Mouse (Mus musculus): ENCODE data around the gene Tmem229b. TPM values are rescaled to one million over a fixed set of nuclear protein-coding genes. Genes with fewer than 3 reads are reported as not detected.

Gene Tmem229b
- polyA plus RNA-seq, 1 experiment from 2014 or later, result 5.7 TPM

GRCm38 (mm10) chr12:79002406-79002805 lies 5.0 kb downstream of the Tmem229b start:
- H3K27me3 ChIP-seq (ENCODE audit: control insufficient read depth, insufficient read depth, low read length), result no peaks in the 10 kb centered on the region
- H3K9me3 ChIP-seq (ENCODE audit: control insufficient read depth, low read depth, low read length), result no peaks in the 10 kb centered on the region
- no peak for ATAC-seq (ENCODE audit: insufficient number of reproducible peaks, insufficient read depth, low FRiP score, low read depth)
- H3K4me2 ChIP-seq (replicated peaks; ENCODE audit: low read depth, low read length), result no peak overlapping the region
- H3K4me1 ChIP-seq (ENCODE audit: control insufficient read depth, insufficient read depth, low read length), result no peaks in the 10 kb centered on the region
- no peak overlapping the region for H3K9ac ChIP-seq (replicated peaks; ENCODE audit: low read depth, low read length)
- no peaks in the 10 kb centered on the region for H3K36me3 ChIP-seq (ENCODE audit: control insufficient read depth, insufficient read depth, low read length)
- H3K27ac ChIP-seq (ENCODE audit: low read length), result no peak overlapping the region
- no peak overlapping the region for H3K4me3 ChIP-seq (ENCODE audit: low read depth, low read length)
- 83% methylated on average over 5 of the region's 5 CpGs for WGBS

GRCm38 (mm10) chr12:78996711-78997110 lies 10.7 kb downstream of the Tmem229b start:
- no peak overlapping the region for H3K4me2 ChIP-seq (replicated peaks; ENCODE audit: low read depth, low read length)
- ATAC-seq (ENCODE audit: insufficient number of reproducible peaks, insufficient read depth, low FRiP score, low read depth), result no peak
- 36% methylated on average over 6 of the region's 7 CpGs for WGBS

GRCm38 (mm10) chr12:78996271-78996670 lies 11.2 kb downstream of the Tmem229b start:
- WGBS, result 83% methylated on average over 4 of the region's 4 CpGs
- ATAC-seq (ENCODE audit: insufficient number of reproducible peaks, insufficient read depth, low FRiP score, low read depth), result no peak
- Histone ChIP-seq H3K27ac (ENCODE audit: low read length) (no peak overlapping the region), H3K4me3 (ENCODE audit: low read depth, low read length) (no peak overlapping the region), H3K9ac (replicated peaks; ENCODE audit: low read depth, low read length) (no peak overlapping the region), H3K4me1 (ENCODE audit: control insufficient read depth, insufficient read depth, low read length) (no peaks in the 10 kb centered on the region), H3K36me3 (ENCODE audit: control insufficient read depth, insufficient read depth, low read length) (no peaks in the 10 kb centered on the region), H3K9me3 (ENCODE audit: control insufficient read depth, low read depth, low read length) (no peaks in the 10 kb centered on the region), H3K4me2 (replicated peaks; ENCODE audit: low read depth, low read length) (no peak overlapping the region), H3K27me3 (ENCODE audit: control insufficient read depth, insufficient read depth, low read length) (no peaks in the 10 kb centered on the region)

More at GRCm38 (mm10) chr12:78996711-78997110, 10.7 kb downstream of the Tmem229b start:
- Histone ChIP-seq H3K9me3 (ENCODE audit: control insufficient read depth, low read depth, low read length) (no peaks in the 10 kb centered on the region), H3K4me1 (ENCODE audit: control insufficient read depth, insufficient read depth, low read length) (no peaks in the 10 kb centered on the region), H3K36me3 (ENCODE audit: control insufficient read depth, insufficient read depth, low read length) (no peaks in the 10 kb centered on the region), H3K27me3 (ENCODE audit: control insufficient read depth, insufficient read depth, low read length) (no peaks in the 10 kb centered on the region), H3K9ac (replicated peaks; ENCODE audit: low read depth, low read length) (no peak overlapping the region), H3K27ac (ENCODE audit: low read length) (no peak overlapping the region), H3K4me3 (ENCODE audit: low read depth, low read length) (no peak overlapping the region)

GRCm38 (mm10) chr12:78987581-78988081 lies 19.8 kb downstream of the Tmem229b start:
- Histone ChIP-seq H3K36me3 (ENCODE audit: control insufficient read depth, insufficient read depth, low read length) (no peaks in the 10 kb centered on the region), H3K9me3 (ENCODE audit: control insufficient read depth, low read depth, low read length) (no peaks in the 10 kb centered on the region), H3K4me1 (ENCODE audit: control insufficient read depth, insufficient read depth, low read length) (no peaks in the 10 kb centered on the region), H3K27ac (ENCODE audit: low read length) (no peak overlapping the region), H3K4me3 (ENCODE audit: low read depth, low read length) (no peak overlapping the region), H3K27me3 (ENCODE audit: control insufficient read depth, insufficient read depth, low read length) (no peaks in the 10 kb centered on the region), H3K9ac (replicated peaks; ENCODE audit: low read depth, low read length) (no peak overlapping the region), H3K4me2 (replicated peaks; ENCODE audit: low read depth, low read length) (no peak overlapping the region)
- 56% methylated on average over 9 of the region's 9 CpGs for WGBS
- no peak for ATAC-seq (ENCODE audit: insufficient number of reproducible peaks, insufficient read depth, low FRiP score, low read depth)

- Histone ChIP-seq H3K4me1 (ENCODE audit: control insufficient read depth, insufficient read depth, low read length) (no peaks in the 10 kb centered on the region), H3K4me3 (ENCODE audit: low read depth, low read length) (no peak overlapping the region), H3K9ac (replicated peaks; ENCODE audit: low read depth, low read length) (no peak overlapping the region), H3K36me3 (ENCODE audit: control insufficient read depth, insufficient read depth, low read length) (no peaks in the 10 kb centered on the region), H3K27ac (ENCODE audit: low read length) (peak overlapping the region; percentile 21; the same call in 1 of the 2 replicates), H3K9me3 (ENCODE audit: control insufficient read depth, low read depth, low read length) (no peaks in the 10 kb centered on the region), H3K27me3 (ENCODE audit: control insufficient read depth, insufficient read depth, low read length) (no peaks in the 10 kb centered on the region), H3K4me2 (replicated peaks; ENCODE audit: low read depth, low read length) (no peak overlapping the region)
- 35% methylated on average over 3 of the region's 3 CpGs for WGBS
- ATAC-seq (ENCODE audit: insufficient number of reproducible peaks, insufficient read depth, low FRiP score, low read depth), result peak; percentile 33; the same call in 1 of the 2 replicates
These were observed 23.4 kb downstream of the Tmem229b start for GRCm38 (mm10) chr12:78984035-78984432.

- peak overlapping the region; percentile 21; the same call in 1 of the 2 replicates for H3K27ac ChIP-seq (ENCODE audit: low read length)
- no peak overlapping the region for H3K9ac ChIP-seq (replicated peaks; ENCODE audit: low read depth, low read length)
- no peak overlapping the region for H3K4me3 ChIP-seq (ENCODE audit: low read depth, low read length)
- peak; percentile 80 for ATAC-seq (ENCODE audit: insufficient number of reproducible peaks, insufficient read depth, low FRiP score, low read depth)
- H3K4me1 ChIP-seq (ENCODE audit: control insufficient read depth, insufficient read depth, low read length), result no peaks in the 10 kb centered on the region
- H3K36me3 ChIP-seq (ENCODE audit: control insufficient read depth, insufficient read depth, low read length), result no peaks in the 10 kb centered on the region
- H3K9me3 ChIP-seq (ENCODE audit: control insufficient read depth, low read depth, low read length), result no peaks in the 10 kb centered on the region
- no peaks in the 10 kb centered on the region for H3K27me3 ChIP-seq (ENCODE audit: control insufficient read depth, insufficient read depth, low read length)
- no peak overlapping the region for H3K4me2 ChIP-seq (replicated peaks; ENCODE audit: low read depth, low read length)
- WGBS, result 52% methylated on average over 9 of the region's 9 CpGs
These were observed 24.0 kb downstream of the Tmem229b start for GRCm38 (mm10) chr12:78983296-78984034.

- no peaks in the 10 kb centered on the region for H3K4me1 ChIP-seq (ENCODE audit: control insufficient read depth, insufficient read depth, low read length)
- no peak overlapping the region for H3K27ac ChIP-seq (ENCODE audit: low read length)
- H3K4me2 ChIP-seq (replicated peaks; ENCODE audit: low read depth, low read length), result no peak overlapping the region
- H3K4me3 ChIP-seq (ENCODE audit: low read depth, low read length), result no peak overlapping the region
- 57% methylated on average over 9 of the region's 9 CpGs for WGBS
- ATAC-seq (ENCODE audit: insufficient number of reproducible peaks, insufficient read depth, low FRiP score, low read depth), result no peak
- H3K9me3 ChIP-seq (ENCODE audit: control insufficient read depth, low read depth, low read length), result no peaks in the 10 kb centered on the region
- no peaks in the 10 kb centered on the region for H3K27me3 ChIP-seq (ENCODE audit: control insufficient read depth, insufficient read depth, low read length)
- H3K36me3 ChIP-seq (ENCODE audit: control insufficient read depth, insufficient read depth, low read length), result no peaks in the 10 kb centered on the region
- H3K9ac ChIP-seq (replicated peaks; ENCODE audit: low read depth, low read length), result no peak overlapping the region
These were observed 25.2 kb downstream of the Tmem229b start for GRCm38 (mm10) chr12:78981938-78982825.

- Histone ChIP-seq H3K9ac (replicated peaks; ENCODE audit: low read depth, low read length) (no peak overlapping the region), H3K4me3 (ENCODE audit: low read depth, low read length) (no peak overlapping the region), H3K9me3 (ENCODE audit: control insufficient read depth, low read depth, low read length) (no peaks in the 10 kb centered on the region), H3K27ac (ENCODE audit: low read length) (no peak overlapping the region), H3K36me3 (ENCODE audit: control insufficient read depth, insufficient read depth, low read length) (no peaks in the 10 kb centered on the region), H3K4me2 (replicated peaks; ENCODE audit: low read depth, low read length) (no peak overlapping the region), H3K4me1 (ENCODE audit: control insufficient read depth, insufficient read depth, low read length) (no peaks in the 10 kb centered on the region), H3K27me3 (ENCODE audit: control insufficient read depth, insufficient read depth, low read length) (no peaks in the 10 kb centered on the region)
- WGBS, result 68% methylated on average over 2 of the region's 2 CpGs
- ATAC-seq (ENCODE audit: insufficient number of reproducible peaks, insufficient read depth, low FRiP score, low read depth), result no peak
These were observed 26.3 kb downstream of the Tmem229b start for GRCm38 (mm10) chr12:78981131-78981530.

All from stomach, embryonic 14.5 days (tissue).